Mouse (Mus musculus): ENCODE results near the gene Pfkfb4. TPM values are rescaled to one million over a fixed set of nuclear protein-coding genes. Genes with fewer than 3 reads are reported as not detected.

Pfkfb4 gene
- 58.3 and 63.1 TPM in 2 replicates for total RNA-seq (2014; rRNA removed)
- polyA plus RNA-seq (2015; fragmentation: Nextera tagmentation; extraction: Ambion mirVana), result 18.6 and 20.5 TPM in 2 replicates

DNA sequence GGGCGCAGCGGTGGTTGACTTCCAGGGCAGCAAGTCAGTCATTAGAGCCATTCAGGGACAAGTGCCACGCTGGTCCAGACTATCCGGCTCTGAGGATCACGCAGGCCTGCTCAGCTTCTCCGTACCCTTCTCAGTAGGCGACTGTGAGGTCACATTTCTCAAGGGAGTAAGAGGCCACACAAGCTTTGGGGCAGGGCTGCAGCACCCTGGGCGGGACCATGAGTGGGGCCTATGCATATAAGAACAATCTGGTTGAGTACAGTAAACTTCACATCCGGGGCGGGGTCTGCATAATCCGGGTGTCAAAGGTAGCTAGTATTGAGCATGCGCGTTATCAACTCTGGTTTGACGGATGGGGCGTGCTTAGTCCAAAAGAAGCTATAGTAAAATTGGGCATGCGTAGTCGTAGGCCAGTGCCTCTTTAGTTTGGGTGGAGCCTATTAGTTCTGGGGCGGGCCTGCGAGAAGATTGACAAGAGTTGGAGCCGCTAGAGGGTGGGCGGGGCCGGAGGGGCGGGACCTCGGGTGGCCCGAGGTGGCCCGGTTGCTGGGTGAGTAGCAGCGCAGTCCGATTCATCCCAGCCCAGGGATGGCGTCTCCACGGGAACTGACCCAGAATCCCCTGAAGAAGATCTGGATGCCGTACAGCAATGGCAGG lies at the start of gene Pfkfb4:
Gene Pfkfb4 (plus strand): TSS at position 351 of the 657 bp plus-strand sequence.
- peaks cover 11% of the 10 kb centered on the region; the same call in 1 of the 2 replicates for H3K4me1 ChIP-seq (ENCODE audit: insufficient read depth, low read length)
- H3K27me3 ChIP-seq (ENCODE audit: insufficient read depth, low read length), result no peaks in the 10 kb centered on the region
- H3K27ac ChIP-seq, result peak within 1 kb of the TSS; percentile 82
- peak; percentile 99 for DNase-seq (ENCODE audit: low spot score)
- H3K9ac ChIP-seq (replicated peaks; ENCODE audit: low read length), result peak within 1 kb of the TSS; percentile 60
- peak; percentile 97 for ATAC-seq
- H3K4me2 ChIP-seq (ENCODE audit: low read depth, low read length), result peak within 1 kb of the TSS; percentile 66
- WGBS, result under 1% methylated on average over 31 of the region's 31 CpGs
- peak within 1 kb of the TSS; percentile 46 for H3K4me3 ChIP-seq (ENCODE audit: low read length)
- H3K9me3 ChIP-seq (ENCODE audit: low read length), result no peaks in the 10 kb centered on the region
- no peaks in the 10 kb centered on the region for H3K36me3 ChIP-seq (ENCODE audit: insufficient read depth, low read length)
- no peak for TF ChIP-seq CTCF (IDR thresholded peaks at IDR 0.05; ENCODE audit: low read depth)

- H3K27me3 ChIP-seq (ENCODE audit: insufficient read depth, low read length), result no peaks in the 10 kb centered on the region
- H3K27ac ChIP-seq, result no peak overlapping the region
- H3K4me2 ChIP-seq (ENCODE audit: low read depth, low read length), result no peak overlapping the region
- no peaks in the 10 kb centered on the region for H3K4me1 ChIP-seq (ENCODE audit: insufficient read depth, low read length)
- ATAC-seq (no peak), DNase-seq (ENCODE audit: low spot score) (no peak)
- no peak overlapping the region for H3K4me3 ChIP-seq (ENCODE audit: low read length)
- TF ChIP-seq CTCF (IDR thresholded peaks at IDR 0.05; ENCODE audit: low read depth), result no peak
- H3K36me3 ChIP-seq (ENCODE audit: insufficient read depth, low read length), result peaks cover 76% of the 10 kb centered on the region
- no peaks in the 10 kb centered on the region for H3K9me3 ChIP-seq (ENCODE audit: low read length)
- 87% methylated on average over 9 of the region's 9 CpGs for WGBS
- no peak overlapping the region for H3K9ac ChIP-seq (replicated peaks; ENCODE audit: low read length)
Observed at GRCm38 (mm10) chr9:108945111-108945510, 46.5 kb upstream of the Pfkfb4 start.

- ATAC-seq (no peak), DNase-seq (ENCODE audit: low spot score) (no peak)
- H3K4me3 ChIP-seq (ENCODE audit: low read length), result no peak overlapping the region
- H3K27ac ChIP-seq, result no peak overlapping the region
- no peak for TF ChIP-seq CTCF (IDR thresholded peaks at IDR 0.05; ENCODE audit: low read depth)
- no peaks in the 10 kb centered on the region for H3K9me3 ChIP-seq (ENCODE audit: low read length)
- no peaks in the 10 kb centered on the region for H3K27me3 ChIP-seq (ENCODE audit: insufficient read depth, low read length)
- no peak overlapping the region for H3K9ac ChIP-seq (replicated peaks; ENCODE audit: low read length)
- H3K4me1 ChIP-seq (ENCODE audit: insufficient read depth, low read length), result no peaks in the 10 kb centered on the region
- peaks cover 77% of the 10 kb centered on the region for H3K36me3 ChIP-seq (ENCODE audit: insufficient read depth, low read length)
- no peak overlapping the region for H3K4me2 ChIP-seq (ENCODE audit: low read depth, low read length)
- WGBS, result 91% methylated on average over 5 of the region's 5 CpGs
Observed at GRCm38 (mm10) chr9:108945608-108946007, 46.0 kb upstream of the Pfkfb4 start.

GRCm38 (mm10) chr9:108949231-108949966 lies 42.2 kb upstream of the Pfkfb4 start:
- H3K4me2 ChIP-seq (ENCODE audit: low read depth, low read length), result no peak overlapping the region
- peaks cover 57% of the 10 kb centered on the region for H3K36me3 ChIP-seq (ENCODE audit: insufficient read depth, low read length)
- H3K9ac ChIP-seq (replicated peaks; ENCODE audit: low read length), result no peak overlapping the region
- no peak for TF ChIP-seq CTCF (IDR thresholded peaks at IDR 0.05; ENCODE audit: low read depth)
- no peaks in the 10 kb centered on the region for H3K27me3 ChIP-seq (ENCODE audit: insufficient read depth, low read length)
- ATAC-seq (peak; percentile 25; the same call in 1 of the 2 replicates), DNase-seq (ENCODE audit: low spot score) (no peak)
- H3K4me3 ChIP-seq (ENCODE audit: low read length), result no peak overlapping the region
- H3K4me1 ChIP-seq (ENCODE audit: insufficient read depth, low read length), result no peaks in the 10 kb centered on the region
- 83% methylated on average over 13 of the region's 13 CpGs for WGBS
- H3K27ac ChIP-seq, result no peak overlapping the region
- H3K9me3 ChIP-seq (ENCODE audit: low read length), result no peaks in the 10 kb centered on the region

GRCm38 (mm10) chr9:108949967-108950728 lies 41.4 kb upstream of the Pfkfb4 start:
- Histone ChIP-seq H3K4me1 (ENCODE audit: insufficient read depth, low read length) (no peaks in the 10 kb centered on the region), H3K36me3 (ENCODE audit: insufficient read depth, low read length) (peaks cover 51% of the 10 kb centered on the region), H3K27me3 (ENCODE audit: insufficient read depth, low read length) (no peaks in the 10 kb centered on the region), H3K4me3 (ENCODE audit: low read length) (no peak overlapping the region), H3K9ac (replicated peaks; ENCODE audit: low read length) (no peak overlapping the region), H3K9me3 (ENCODE audit: low read length) (no peaks in the 10 kb centered on the region), H3K27ac (peak overlapping the region; percentile 22), H3K4me2 (ENCODE audit: low read depth, low read length) (no peak overlapping the region)
- TF ChIP-seq CTCF (IDR thresholded peaks at IDR 0.05; ENCODE audit: low read depth), result no peak
- ATAC-seq (no peak), DNase-seq (ENCODE audit: low spot score) (peak; percentile 6)
- 76% methylated on average over 9 of the region's 9 CpGs for WGBS

GRCm38 (mm10) chr9:108953081-108953636 lies 38.4 kb upstream of the Pfkfb4 start, which contains the start of gene Col7a1:
Gene Col7a1 (plus strand): TSS chr9:108953586.
- no peak for TF ChIP-seq CTCF (IDR thresholded peaks at IDR 0.05; ENCODE audit: low read depth)
- no peaks in the 10 kb centered on the region for H3K9me3 ChIP-seq (ENCODE audit: low read length)
- no peaks in the 10 kb centered on the region for H3K4me1 ChIP-seq (ENCODE audit: insufficient read depth, low read length)
- no peak for DNase-seq (ENCODE audit: low spot score)
- H3K9ac ChIP-seq (replicated peaks; ENCODE audit: low read length), result no peak within 1 kb of the TSS
- no peak within 1 kb of the TSS for H3K27ac ChIP-seq
- ATAC-seq, result no peak
- no peak within 1 kb of the TSS for H3K4me3 ChIP-seq (ENCODE audit: low read length)
- no peaks in the 10 kb centered on the region for H3K27me3 ChIP-seq (ENCODE audit: insufficient read depth, low read length)
- no peak within 1 kb of the TSS; the same call in 1 of the 2 replicates for H3K4me2 ChIP-seq (ENCODE audit: low read depth, low read length)
- H3K36me3 ChIP-seq (ENCODE audit: insufficient read depth, low read length), result peaks cover 24% of the 10 kb centered on the region
- WGBS, result 13% methylated on average over 15 of the region's 15 CpGs

Measured in hindbrain, postnatal 0 days (tissue).